Mouse (Mus musculus): ENCODE results near the gene Bckdhb.
"Not testable (repeated sequence)": the region's sequence is repeated elsewhere in the genome, so short reads cannot be mapped to it uniquely, and the experiment has no call there.

Gene Bckdhb

DNA sequence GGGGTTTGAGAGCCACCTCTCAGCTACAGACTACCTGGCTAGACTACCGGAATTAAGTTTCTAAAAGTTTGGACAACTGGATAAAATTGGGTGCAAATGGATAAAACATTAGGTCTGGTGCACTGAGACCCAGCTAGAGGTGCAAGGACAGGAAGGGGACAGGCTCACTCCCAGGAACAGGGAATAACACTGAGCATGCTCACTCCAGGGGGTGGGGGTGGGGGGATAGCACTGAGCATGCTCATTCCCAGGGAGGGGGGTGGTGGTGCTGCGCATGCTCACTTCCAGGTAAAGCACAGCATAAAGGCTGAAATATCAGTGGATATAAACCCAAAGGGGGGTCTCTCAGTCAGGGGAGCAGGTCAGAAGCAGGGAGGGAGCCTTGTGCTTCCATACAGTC is 120.7 kb downstream of the Bckdhb start:
- DNase-seq (ENCODE audit: low spot score in 2 of 2), result no peak

DNA sequence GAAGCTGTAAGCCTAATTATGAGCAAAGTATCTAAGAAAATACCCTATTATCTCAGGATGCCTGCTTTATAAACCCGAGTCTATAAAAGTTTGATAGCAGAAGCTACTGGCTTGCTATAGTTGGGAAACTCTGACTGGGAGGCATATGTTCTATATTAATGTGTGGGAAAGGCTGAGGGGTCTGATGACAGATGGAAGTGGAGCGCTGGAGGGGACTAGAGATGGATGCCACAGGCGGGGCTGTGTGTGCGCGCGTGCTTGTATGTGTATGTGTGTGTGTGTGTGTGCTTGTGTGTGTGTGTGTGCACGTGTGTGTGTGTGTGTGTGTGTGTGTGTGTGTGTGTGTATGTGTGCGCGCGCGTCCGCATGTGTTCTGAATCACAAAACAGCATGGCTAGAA is 121.4 kb downstream of the Bckdhb start:
- DNase-seq (ENCODE audit: low spot score in 2 of 2), result no peak

DNA sequence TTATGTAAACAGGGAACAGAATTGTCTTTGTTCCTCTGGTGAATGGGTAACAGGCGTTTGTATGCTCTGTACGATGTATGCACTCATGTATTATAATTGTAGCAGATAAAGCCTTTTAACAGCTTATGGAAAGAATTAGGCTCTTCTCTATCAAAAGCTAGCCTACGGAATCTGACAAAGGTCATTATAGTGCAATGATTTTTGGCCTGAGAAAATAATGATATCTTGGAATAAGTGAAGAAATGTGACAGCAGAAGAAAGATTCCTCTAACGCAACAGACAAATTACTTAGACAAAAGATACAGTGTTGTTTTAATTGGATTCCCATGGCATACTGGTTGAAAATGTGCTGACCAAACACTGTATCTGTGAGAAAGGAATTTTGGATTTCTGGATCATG is 122.0 kb downstream of the Bckdhb start:
- no peak for DNase-seq (ENCODE audit: low spot score in 2 of 2)

DNA sequence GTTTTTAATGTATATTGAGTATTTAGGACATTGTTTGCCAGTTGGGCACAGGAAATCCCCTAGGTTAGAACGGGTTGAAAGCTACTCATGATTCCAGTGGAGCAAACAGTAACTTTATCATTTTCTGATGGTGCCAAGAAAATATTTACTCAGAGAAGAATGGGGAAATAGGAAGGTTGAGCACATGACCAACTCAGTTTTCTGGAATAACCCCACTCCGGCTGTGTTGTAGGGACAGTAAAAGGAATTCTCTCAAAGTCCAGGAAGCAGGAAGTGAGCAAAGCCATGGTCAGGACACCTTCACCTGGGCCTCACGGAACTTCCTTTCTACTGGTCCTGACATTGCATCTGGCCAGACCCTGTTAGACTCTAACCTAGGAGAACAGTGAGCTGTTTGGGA is 122.5 kb downstream of the Bckdhb start:
- no peak for DNase-seq (ENCODE audit: low spot score in 2 of 2)

DNA sequence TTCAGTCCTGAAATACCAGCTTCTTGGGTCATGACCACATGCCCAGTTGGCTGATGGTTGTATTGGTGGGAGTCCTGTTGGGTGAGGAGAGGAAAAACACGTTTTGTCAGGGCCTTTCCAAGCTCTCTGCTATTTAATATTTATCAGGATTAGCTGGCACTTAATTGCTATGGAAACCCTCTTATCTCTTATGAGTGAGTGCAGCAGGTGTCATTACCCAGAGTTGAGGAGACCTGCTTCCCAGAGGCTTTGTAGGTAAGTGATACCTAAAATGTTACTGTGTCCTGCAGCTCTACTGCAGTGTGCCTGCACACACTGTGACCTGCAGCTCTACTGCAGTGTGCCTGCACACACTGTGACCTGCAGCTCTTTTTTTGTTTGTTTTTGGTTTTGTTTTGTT is 124.2 kb downstream of the Bckdhb start:
- DNase-seq (ENCODE audit: low spot score in 2 of 2), result no peak

DNA sequence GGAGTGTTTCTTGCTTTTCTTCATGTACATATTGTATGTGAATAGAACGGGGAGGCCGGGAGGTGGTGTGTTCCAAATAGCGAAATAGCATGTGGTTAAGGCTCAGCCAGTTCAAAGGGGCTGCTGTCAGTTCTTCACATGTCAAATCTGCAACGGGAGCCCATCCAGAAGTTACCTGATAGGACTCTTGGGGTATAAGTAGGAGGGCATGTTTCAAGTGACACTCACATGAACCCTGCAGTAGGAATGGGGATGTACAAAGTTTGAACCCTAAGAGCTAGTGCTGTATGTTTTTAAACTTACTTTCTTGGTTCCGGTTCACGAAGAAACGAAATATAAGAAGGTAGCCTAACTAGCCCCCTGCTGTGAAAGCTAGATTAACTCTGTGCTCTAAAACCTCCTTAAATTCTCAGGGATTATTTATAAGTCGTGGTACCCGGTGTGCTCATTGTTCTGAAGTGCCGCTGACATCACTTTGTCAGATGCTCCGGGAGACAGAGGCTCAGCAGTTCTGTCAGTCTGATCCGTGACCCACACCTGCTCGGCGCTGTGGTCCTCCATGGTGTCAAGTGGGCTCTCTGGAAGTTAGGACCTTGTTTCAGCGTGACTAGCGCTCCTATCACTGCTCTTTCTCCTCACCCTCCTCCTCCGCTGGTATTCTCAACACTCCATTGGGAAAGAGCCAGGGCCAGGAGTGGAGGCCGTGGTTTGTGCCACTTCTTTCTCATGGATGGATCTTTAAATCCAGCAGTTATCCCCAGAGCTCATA is 126.1 kb downstream of the Bckdhb start:
- DNase-seq (ENCODE audit: low spot score in 2 of 2), result no peak

DNA sequence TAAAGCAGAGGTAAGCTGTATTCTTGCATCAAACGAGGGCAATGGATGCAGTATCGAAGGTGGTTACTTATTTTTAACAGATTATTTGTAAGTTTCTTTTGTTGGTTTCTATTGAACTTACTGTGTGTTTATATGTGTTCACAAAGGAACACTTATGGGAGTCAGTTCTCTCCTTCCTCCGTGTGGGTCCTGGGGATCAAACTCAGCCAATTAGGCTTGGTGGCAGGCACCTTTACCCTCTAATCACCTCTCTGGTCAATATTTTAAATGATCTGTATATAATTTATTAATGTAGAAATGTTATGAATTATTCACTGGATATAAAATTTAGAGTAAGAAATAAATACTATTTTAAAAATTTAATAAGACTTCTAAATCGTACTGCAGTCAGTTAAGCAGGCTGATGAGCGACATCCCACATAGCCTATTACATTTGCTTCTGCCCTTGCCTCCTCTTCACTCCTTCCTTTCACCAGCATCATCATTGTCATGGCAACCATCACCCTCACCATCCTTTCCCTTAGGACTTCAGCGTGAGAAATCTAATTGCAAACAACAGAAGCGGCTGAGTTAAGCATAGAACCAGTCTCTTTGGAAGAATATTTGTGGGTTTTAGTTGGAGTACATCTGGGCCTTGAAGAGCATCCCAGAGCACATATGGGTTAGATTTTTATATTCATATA is 130.3 kb downstream of the Bckdhb start:
- DNase-seq (ENCODE audit: low spot score in 2 of 2), result no peak

DNA sequence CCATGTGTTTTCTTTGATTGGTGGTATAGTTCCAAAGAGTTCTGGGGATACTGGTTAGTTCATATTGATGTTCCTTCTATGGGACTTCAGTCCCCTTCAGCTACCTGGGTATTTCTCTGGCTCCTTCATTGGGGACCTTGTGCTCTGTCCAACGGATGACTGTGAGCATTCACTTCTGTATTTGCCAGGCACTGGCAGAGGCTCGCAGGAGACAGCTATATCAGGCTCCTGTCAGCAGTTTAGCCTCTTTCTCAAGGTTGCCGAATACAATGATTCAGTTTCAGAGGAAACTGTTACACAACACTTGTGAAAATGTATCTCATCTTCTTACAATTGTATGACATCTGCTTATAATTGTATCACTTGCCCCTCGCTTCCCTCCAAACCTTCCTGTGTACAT is 135.8 kb downstream of the Bckdhb start:
- not testable (repeated sequence) for DNase-seq (ENCODE audit: low spot score in 2 of 2)

DNA sequence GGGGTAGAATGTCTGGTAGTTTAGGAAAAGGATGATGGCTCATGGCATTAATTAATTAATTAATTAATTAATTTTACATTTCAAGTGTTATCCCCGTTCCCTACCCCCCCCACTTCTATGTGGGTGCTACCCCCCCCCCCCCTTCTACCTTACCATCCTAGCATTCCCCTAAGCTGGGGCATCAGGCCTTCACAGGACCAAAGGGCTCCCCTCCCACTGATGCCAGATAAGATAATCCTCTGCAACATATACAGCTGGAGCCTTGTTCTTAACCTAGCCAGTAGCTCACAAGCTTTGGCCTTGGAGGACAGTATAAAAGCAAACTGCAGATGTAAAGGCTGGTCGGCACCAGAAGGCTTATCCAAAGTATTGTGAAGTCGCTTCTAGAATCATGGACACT is 138.7 kb downstream of the Bckdhb start:
- DNase-seq (ENCODE audit: low spot score in 2 of 2), result no peak

DNA sequence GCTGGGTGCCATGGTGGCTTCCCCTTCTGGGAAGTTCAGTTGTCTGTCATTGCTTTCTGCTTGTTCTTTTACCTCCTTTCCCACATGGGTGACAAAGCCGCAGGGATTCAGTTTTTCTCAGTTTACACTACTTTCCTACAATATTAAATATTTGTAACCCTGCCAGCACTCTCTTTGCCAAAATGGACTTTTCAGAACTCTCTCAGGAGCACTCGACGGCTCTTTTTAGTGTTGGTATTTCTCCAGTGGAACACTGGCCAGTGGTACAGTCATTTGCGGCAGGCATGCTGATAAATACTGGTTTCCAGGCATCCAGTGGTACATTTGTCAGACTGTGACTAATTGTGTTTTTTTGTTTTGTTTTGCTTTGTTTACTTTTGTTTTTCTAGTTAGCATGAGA is 139.2 kb downstream of the Bckdhb start:
- no peak for DNase-seq (ENCODE audit: low spot score in 2 of 2)

DNA sequence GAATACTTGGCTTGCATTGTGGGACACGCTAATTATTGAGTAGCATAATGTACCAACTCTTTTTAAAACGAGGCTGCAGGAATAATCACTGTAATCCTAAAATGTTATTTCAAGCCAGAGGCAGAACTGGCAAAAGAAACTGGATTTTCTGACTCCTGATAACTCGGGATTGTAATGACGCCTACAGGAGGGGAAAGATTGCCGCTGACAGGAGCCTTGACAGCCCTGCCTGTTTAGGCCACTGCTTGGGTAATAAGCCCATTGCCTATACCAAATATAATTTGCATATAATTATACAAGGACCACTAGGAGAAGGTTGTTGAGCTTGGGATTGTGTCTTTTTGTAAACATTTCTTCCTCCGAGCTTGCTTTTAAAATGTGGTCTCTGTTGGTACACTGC is 145.3 kb downstream of the Bckdhb start:
- DNase-seq (ENCODE audit: low spot score in 2 of 2), result no peak

DNA sequence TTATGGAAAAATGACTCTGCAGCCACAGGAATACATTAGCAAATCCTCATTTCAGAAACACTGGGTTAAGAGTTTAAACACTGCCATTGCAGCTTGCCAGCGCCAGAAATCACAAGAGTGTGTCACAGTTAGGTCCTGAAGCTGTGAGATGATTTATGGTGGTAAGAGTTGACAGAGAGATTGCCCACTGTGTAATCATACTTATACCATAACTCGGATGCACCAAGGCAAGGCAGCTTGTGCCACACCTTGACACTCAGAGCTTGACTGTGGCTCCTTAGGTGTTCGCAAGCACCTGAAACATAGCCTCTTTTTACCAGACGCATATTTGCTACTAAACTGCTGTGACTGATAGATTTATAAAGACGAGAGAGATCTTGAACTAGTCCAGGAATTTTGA is 145.8 kb downstream of the Bckdhb start:
- no peak for DNase-seq (ENCODE audit: low spot score in 2 of 2)

DNA sequence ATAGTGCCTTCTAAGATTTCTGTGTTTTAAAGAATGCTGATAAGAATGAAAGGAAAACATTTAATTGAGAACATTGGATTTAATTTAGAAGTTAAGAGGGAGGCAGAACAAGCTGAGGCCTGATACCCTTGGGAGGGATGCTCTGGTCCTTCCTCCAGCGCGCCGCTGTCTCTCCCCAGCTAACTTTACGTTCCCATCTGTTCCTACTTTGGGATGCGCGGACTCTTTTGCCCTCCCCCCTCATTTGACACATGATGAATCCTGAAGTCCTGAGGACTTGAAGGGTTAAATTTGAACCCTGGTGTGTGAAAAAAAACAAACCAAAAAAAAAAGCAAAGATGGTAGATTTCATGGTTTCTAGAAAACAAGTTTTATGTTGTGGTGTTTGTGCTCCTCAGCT is 147.6 kb downstream of the Bckdhb start:
- DNase-seq (ENCODE audit: low spot score in 2 of 2), result no peak

DNA sequence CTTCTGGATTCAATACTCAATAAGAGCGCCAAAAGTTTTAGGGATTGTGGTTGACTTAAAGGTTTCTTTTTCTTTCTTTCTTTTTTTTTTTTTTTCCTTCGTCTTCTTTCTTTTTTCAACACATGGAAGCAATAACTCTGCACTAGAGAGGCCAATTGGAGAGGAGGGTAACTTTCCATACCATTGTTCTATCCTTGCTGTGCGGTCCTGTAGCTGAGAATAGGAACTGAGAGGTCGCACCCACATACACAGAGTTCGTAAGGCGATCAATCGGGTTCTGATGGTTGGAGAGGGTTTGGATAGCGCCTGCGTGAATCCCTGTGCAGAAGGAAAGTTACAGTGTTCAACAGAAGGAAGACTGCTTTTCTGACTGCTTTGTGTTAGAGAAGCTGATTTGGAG is 148.3 kb downstream of the Bckdhb start:
- no peak for DNase-seq (ENCODE audit: low spot score in 2 of 2)

DNA sequence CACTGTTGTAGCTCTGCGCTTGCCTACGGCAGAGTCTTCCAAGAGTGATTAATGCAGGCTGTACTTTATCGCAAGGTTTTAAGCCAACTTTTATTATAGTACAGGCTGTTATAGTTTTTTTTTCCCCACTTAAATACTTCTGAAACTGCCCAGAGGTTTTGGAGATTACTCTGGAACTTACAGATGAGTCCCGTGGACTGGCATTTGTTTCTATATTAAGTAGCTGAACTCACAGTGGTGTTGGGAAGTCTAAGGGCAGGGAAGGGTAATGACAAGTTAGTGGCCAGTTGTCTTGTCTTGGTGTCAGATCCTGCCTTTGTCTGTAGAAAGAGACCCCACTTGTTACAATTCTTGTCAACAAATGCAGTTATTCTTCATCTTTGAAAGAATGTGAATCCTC is 158.6 kb downstream of the Bckdhb start:
- no peak for DNase-seq (ENCODE audit: low spot score in 2 of 2)

DNA sequence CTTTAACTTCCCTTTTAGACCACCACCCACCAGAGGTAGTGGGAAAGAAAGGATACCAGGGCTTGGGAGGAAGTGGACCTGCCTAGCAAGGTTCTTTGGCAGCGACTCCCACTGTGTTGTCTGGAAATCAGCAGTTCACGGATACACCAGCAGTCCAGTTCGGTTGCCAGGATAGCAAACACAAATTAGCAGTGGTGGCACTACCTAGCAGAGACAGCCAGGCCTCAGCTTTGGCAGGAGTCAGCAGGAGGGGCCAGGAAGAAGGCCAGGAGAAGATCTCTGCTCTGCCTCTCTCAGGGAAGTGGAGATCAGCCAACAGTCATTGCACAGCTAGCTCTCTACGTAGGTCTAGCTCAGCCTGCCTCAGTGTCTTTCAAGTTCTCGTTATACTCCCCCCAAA is 159.7 kb downstream of the Bckdhb start:
- no peak for DNase-seq (ENCODE audit: low spot score in 2 of 2)

DNA sequence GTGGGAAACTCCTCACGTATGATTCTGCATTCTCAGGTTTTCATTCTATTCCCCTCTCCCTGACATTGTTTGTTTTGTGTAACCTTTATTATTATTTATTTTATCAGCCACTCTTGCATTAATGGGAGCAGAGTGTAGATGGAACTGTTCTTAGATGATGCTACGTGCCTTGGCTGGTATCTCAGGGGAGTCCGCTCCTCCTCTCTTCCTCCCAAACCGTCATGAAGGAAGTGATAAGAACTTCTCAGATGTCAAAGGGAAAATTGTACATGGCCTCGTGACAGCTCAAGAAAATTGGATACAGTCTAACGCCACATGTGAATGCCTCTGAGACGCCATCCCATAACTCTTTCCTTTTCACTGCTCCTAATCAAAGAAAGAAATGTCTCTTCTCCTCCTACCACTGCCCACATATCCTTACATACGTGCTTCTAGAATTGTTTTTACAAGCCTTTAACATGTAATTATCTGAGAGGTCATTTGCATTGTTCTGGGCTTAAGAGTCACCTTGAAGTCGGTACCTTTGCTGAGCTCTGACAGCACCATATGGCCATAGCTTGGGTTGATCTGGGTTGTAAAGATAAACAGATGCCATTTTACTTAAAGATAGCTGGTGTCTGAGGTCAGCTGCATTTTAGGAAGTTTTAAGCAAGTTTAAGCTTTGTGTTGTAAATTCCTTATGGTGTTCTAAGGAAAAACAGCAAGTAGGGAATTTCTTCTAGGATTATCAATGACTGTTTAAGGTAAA is 165.5 kb downstream of the Bckdhb start:
- DNase-seq (ENCODE audit: low spot score in 2 of 2), result no peak

DNA sequence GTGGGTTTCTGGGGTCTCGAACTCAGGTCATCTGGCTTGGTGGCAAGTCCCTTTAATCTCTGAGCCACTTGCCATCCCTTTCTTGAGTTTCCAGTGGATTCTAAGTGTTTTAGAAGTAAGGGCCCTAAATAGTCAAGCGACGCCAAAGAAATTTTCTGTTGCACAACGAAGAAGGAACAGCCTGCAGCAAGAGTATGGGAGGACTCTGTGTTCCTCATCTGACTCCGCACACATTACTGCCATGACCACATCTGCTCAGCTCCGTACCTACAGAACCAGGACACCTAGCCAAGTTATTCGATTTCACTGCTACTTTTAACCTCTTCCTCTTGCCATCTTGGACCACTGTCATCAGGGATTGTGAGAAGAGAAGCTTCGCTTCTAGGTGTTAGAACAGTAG is 168.0 kb downstream of the Bckdhb start:
- DNase-seq (ENCODE audit: low spot score in 2 of 2), result no peak

DNA sequence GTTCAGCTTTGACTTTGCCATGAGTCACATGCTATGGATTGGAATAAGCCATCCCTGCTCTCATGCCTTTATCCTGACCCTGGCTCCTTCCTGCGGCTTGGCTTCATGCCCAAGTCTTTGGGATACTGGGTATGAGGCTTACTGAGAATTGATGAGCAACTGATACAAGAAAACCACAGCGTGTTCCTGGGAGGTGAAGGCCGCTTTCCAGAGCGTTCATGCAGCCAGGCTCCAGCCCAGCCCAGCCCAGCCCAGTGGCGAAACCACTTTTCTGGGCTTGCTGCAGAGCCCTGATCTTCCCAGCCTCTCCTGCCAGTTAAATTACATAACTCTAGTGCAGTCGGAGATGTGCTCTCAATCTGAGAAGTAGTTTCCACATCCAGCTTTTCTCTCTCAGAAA is 169.2 kb downstream of the Bckdhb start:
- DNase-seq (ENCODE audit: low spot score in 2 of 2), result no peak

DNA sequence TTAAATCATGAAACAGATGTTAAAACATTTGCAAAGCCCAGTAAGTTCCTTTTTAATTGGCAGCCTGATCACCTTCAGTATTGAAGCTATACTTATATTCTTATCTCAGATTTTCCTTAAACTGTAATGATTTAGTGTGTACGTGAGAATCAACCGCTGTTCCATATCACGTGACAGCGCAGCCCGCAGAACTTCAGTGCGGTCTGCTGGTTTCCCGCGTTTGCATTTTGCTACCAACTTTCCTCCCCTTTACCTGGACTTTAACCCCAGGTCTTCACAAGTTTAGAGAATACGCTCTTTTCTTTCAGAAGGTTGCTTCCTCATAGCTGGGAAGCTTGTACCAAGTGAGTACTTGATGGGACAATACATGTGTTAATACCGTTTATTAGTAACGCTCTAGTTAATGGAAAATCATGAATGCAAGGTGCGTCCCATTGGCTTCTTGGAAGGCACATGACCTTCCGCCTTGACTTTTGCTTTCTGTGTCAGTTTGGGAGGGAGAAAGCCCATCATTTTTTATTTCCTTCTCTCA is 171.6 kb downstream of the Bckdhb start:
- no peak for DNase-seq (ENCODE audit: low spot score in 2 of 2)

DNA sequence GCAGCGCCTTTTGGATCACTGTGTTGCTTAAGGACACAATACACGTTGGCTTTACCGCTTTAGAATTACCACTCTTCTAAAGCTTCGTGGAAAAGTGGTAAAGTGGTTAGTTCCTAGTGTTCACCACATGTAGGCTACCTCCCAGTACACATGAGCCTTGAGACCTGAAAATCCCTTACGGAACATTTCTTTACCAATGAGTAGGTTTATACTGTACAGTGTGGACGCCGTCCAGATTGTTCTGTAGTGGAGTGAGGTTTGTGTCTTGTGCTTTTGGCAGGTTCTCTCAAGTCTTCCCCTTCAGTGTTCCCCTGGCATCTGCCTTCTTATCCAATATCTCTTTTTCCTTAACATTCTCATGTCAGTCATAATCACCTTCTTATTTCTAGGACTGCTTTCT is 178.4 kb downstream of the Bckdhb start:
- no peak for DNase-seq (ENCODE audit: low spot score in 2 of 2)

DNA sequence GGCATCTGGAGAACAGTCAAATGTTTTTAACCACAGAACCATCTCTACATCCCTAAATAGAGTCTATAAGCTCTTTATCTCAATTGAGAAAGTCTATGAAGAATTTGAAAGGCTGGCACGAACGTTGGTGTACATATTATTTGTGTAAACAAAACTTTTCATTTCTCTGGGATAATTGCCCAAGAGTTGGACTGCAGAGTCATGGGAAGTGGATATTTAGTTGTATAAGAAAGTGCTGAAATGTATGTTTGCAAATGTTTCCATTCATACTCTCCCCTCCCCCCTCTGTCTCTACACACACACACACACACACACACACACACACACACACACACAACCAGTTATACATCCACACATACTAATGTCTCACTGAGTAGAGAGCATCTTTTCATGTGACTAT is 181.5 kb downstream of the Bckdhb start:
- DNase-seq (ENCODE audit: low spot score in 2 of 2), result no peak
